Mouse (Mus musculus): ENCODE measurements around the gene Farp1. TPM values are rescaled to one million over a fixed set of nuclear protein-coding genes. Genes with fewer than 3 reads are reported as not detected.
A peak's percentile ranks its signal among the peaks of the same experiment; 100 is the strongest.

Farp1 gene
- polyA plus RNA-seq, 1 experiment, result 28.8 TPM

DNA sequence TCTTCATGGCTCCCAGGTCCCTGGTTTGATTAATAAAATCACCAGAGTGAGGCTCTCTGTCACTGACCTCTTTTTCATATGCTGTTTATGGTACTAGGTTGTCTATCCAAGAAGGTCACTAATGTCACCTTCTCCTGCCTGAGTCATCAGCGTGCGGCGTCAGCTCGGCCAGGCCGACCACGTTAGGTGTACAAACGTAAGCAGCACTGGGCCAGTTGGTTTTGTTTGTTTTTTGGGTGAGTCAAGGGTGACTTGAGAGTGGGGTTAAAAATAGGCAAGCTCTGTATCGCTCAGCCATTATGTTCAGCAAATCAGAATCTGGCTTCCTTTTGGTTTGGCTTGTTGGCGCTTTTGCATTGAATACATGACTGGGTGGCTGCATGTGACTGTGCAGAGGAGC is 155.4 kb downstream of the Farp1 start:
- DNase-seq, result no peak

DNA sequence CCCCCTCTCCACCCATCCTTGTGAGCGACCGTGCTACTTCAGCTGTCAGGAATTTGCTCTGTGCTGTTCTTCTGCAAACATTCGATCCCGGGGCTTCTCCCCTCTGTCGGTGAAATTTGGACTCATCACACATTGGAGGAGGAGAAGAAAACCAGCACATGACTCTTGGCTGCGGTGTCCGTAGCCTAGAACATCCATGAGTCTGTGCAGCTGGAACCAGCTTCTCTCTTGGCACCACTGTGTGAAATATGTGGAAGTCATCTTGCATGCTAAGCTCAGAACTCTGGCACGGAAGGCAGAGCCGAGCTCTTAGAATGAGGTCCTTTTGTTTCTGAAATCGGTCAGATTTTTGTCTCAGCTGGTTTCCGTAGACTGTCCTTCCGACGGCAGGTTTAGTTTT is 156.7 kb downstream of the Farp1 start:
- no peaks in the 10 kb centered on the region for H3K27me3 ChIP-seq (replicated peaks; ENCODE audit: control insufficient read depth, insufficient read depth, low read length)

More for the DNA sequence above, 155.4 kb downstream of the Farp1 start:
- TF ChIP-seq CTCF (conservative IDR thresholded peaks at IDR 0.05; ENCODE audit: insufficient read depth, insufficient read length, low read depth, low read length) (no peak), POLR2A (IDR thresholded peaks at IDR 0.05; ENCODE audit: low read depth, low read length) (no peak)
- WGBS, result 78% methylated on average over 9 of the region's 9 CpGs
- H3K27me3 ChIP-seq (replicated peaks; ENCODE audit: control insufficient read depth, insufficient read depth, low read length), result no peaks in the 10 kb centered on the region
- no peak overlapping the region for H3K27ac ChIP-seq (ENCODE audit: insufficient read depth, low read depth, low read length)
- no peak overlapping the region for H3K4me3 ChIP-seq (ENCODE audit: insufficient read depth, low read depth, low read length)
- no peaks in the 10 kb centered on the region for H3K4me1 ChIP-seq (ENCODE audit: control insufficient read depth, insufficient read depth, low read length)
- H3K36me3 ChIP-seq (ENCODE audit: control insufficient read depth, insufficient read depth, low read length), result no peaks in the 10 kb centered on the region

DNA sequence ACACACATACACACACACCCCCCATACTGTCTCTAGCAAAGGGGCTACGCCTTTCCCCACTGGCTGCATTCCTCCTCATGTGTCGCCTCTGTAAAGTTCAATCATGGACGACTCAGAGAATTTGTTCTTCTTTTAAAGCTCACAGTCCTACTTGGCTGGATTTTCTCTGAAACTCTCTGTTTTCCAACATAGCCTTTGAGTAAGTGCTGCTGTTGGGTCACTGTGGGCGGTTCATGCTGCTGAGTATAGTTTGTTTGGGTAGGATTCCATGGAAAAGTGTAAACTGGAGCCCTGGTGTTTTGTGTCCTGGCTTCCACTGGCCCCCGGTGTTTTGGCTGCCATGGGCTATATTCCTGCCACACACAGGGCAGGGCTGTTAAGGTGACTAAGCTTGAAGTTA is 157.4 kb downstream of the Farp1 start:
- Histone ChIP-seq H3K27ac (ENCODE audit: insufficient read depth, low read depth, low read length) (no peak overlapping the region), H3K27me3 (replicated peaks; ENCODE audit: control insufficient read depth, insufficient read depth, low read length) (no peaks in the 10 kb centered on the region), H3K36me3 (ENCODE audit: control insufficient read depth, insufficient read depth, low read length) (no peaks in the 10 kb centered on the region), H3K4me1 (ENCODE audit: control insufficient read depth, insufficient read depth, low read length) (no peaks in the 10 kb centered on the region), H3K4me3 (ENCODE audit: insufficient read depth, low read depth, low read length) (no peak overlapping the region)
- TF ChIP-seq POLR2A (IDR thresholded peaks at IDR 0.05; ENCODE audit: low read depth, low read length) (no peak), CTCF (conservative IDR thresholded peaks at IDR 0.05; ENCODE audit: insufficient read depth, insufficient read length, low read depth, low read length) (no peak)
- WGBS, result 67% methylated on average over 5 of the region's 5 CpGs
- DNase-seq, result no peak

More for the DNA sequence above, 156.7 kb downstream of the Farp1 start:
- Histone ChIP-seq H3K27ac (ENCODE audit: insufficient read depth, low read depth, low read length) (no peak overlapping the region), H3K4me1 (ENCODE audit: control insufficient read depth, insufficient read depth, low read length) (no peaks in the 10 kb centered on the region), H3K36me3 (ENCODE audit: control insufficient read depth, insufficient read depth, low read length) (no peaks in the 10 kb centered on the region), H3K4me3 (ENCODE audit: insufficient read depth, low read depth, low read length) (no peak overlapping the region)
- no peak for TF ChIP-seq CTCF (conservative IDR thresholded peaks at IDR 0.05; ENCODE audit: insufficient read depth, insufficient read length, low read depth, low read length)
- TF ChIP-seq POLR2A (IDR thresholded peaks at IDR 0.05; ENCODE audit: low read depth, low read length), result no peak
- DNase-seq, result peak; percentile 46
- 56% methylated on average over 13 of the region's 13 CpGs for WGBS

DNA sequence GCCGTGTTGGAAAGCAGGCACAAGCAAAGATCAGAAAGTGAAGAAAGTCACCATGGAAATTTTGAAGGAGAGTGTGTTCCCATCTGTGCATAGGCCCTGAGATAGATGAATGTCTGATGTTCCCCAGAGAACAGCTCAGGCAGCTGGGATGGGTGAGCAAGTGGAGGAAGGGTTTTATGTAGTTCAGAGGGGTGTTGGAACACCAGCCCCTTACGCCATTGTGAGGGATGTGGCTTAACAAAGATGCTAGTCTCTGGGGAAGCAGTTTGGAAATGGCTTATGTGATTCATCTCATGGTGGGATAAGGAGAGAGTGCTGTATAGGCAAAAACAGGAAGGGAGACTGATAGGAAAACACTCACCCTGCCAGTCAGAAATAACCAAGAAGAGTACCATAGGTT is 159.0 kb downstream of the Farp1 start:
- H3K27ac ChIP-seq (ENCODE audit: insufficient read depth, low read depth, low read length), result no peak overlapping the region
- H3K4me1 ChIP-seq (ENCODE audit: control insufficient read depth, insufficient read depth, low read length), result 0 out of 2 replicates have a peak, but pooled peaks cover 1% of the 10 kb centered on the region
- no peak overlapping the region for H3K4me3 ChIP-seq (ENCODE audit: insufficient read depth, low read depth, low read length)
- WGBS, result 91% methylated on average over 2 of the region's 2 CpGs
- no peaks in the 10 kb centered on the region for H3K36me3 ChIP-seq (ENCODE audit: control insufficient read depth, insufficient read depth, low read length)
- H3K27me3 ChIP-seq (replicated peaks; ENCODE audit: control insufficient read depth, insufficient read depth, low read length), result no peaks in the 10 kb centered on the region
- no peak for TF ChIP-seq CTCF (conservative IDR thresholded peaks at IDR 0.05; ENCODE audit: insufficient read depth, insufficient read length, low read depth, low read length)
- no peak for TF ChIP-seq POLR2A (IDR thresholded peaks at IDR 0.05; ENCODE audit: low read depth, low read length)
- no peak for DNase-seq

DNA sequence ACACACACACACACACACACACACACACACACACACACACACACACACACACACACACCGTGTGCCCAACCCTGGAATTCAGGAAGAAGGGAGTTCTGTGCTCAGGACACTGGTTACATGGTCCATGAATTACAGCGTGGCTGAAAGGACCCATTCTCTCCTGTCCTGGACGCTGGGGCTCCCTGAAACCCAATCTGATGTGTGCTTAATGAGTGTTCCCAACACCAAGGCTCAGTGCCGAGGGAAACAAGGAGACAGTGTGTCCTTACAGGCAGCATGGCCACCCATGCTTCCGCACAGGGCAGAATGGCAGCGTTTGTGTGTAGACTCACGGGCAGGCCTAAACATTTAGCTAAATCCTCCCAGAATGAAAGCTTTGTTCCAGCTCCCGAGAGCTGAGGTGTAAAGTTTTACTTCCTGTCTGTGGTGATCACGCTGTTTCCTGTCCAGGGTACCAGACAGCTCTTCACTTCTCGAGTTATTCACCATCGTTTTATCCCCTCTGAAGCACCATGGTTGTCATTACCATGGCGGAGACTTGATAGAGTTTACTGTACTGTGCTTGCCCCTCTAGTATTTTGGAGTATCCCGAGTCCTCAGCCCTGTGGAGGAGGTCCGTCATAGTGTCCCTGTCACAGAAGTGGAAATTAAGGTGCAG is 164.0 kb downstream of the Farp1 start:
- H3K4me3 ChIP-seq (ENCODE audit: insufficient read depth, low read depth, low read length), result no peak overlapping the region

DNA sequence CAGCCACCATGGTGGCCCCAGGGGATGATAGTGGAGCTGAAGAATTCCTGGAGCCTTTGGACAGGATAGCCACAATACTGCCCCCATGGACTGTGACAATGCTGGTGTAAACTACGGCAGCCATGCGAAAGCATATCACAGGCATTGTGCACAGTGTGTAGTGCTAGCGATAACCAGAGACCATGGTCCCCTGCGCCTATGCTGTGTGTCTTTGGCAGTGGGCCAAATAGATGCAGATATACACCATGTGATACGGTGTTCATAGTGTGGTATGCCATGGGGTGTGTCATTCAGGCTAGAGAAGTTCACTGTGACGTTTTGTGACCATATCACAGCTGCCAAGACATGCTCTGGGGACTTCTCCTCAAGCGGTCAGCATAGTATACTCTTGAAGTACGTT is 164.8 kb downstream of the Farp1 start:
- no peak overlapping the region for H3K27ac ChIP-seq (ENCODE audit: insufficient read depth, low read depth, low read length)

More for the DNA sequence above, 164.0 kb downstream of the Farp1 start:
- no peaks in the 10 kb centered on the region for H3K36me3 ChIP-seq (ENCODE audit: control insufficient read depth, insufficient read depth, low read length)
- TF ChIP-seq CTCF (conservative IDR thresholded peaks at IDR 0.05; ENCODE audit: insufficient read depth, insufficient read length, low read depth, low read length) (no peak), POLR2A (IDR thresholded peaks at IDR 0.05; ENCODE audit: low read depth, low read length) (no peak)
- no peak overlapping the region for H3K27ac ChIP-seq (ENCODE audit: insufficient read depth, low read depth, low read length)
- WGBS, result 66% methylated on average over 14 of the region's 14 CpGs
- H3K27me3 ChIP-seq (replicated peaks; ENCODE audit: control insufficient read depth, insufficient read depth, low read length), result no peaks in the 10 kb centered on the region
- no peak for DNase-seq
- H3K4me1 ChIP-seq (ENCODE audit: control insufficient read depth, insufficient read depth, low read length), result 0 out of 2 replicates have a peak, but pooled peaks cover 2% of the 10 kb centered on the region

DNA sequence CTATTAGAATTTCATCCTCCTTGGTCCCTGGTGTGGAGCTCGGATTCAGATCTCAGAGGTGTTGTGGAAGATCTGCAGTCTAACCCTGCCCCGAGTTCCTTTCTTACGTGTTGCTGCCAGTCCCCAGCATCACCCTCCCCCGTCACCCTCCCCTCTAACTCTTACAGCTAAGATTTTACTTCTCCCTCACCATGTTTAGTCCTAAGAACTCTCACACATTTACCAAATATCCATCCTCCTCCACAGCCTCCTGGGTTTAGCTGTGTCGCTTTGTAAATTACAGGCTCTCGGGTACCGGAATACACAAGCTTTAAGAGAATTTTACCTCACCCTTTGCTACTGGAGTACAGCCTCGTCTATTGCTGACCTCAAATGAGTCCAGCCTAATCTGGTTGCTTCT is 165.4 kb downstream of the Farp1 start:
- H3K27me3 ChIP-seq (replicated peaks; ENCODE audit: control insufficient read depth, insufficient read depth, low read length), result no peaks in the 10 kb centered on the region
- no peaks in the 10 kb centered on the region for H3K36me3 ChIP-seq (ENCODE audit: control insufficient read depth, insufficient read depth, low read length)
- peaks cover 10% of the 10 kb centered on the region; the same call in 1 of the 2 replicates for H3K4me1 ChIP-seq (ENCODE audit: control insufficient read depth, insufficient read depth, low read length)
- DNase-seq, result no peak
- H3K27ac ChIP-seq (ENCODE audit: insufficient read depth, low read depth, low read length), result no peak overlapping the region
- TF ChIP-seq CTCF (conservative IDR thresholded peaks at IDR 0.05; ENCODE audit: insufficient read depth, insufficient read length, low read depth, low read length) (no peak), POLR2A (IDR thresholded peaks at IDR 0.05; ENCODE audit: low read depth, low read length) (no peak)
- 87% methylated on average over 8 of the region's 8 CpGs for WGBS
- no peak overlapping the region for H3K4me3 ChIP-seq (ENCODE audit: insufficient read depth, low read depth, low read length)

More for the DNA sequence above, 164.8 kb downstream of the Farp1 start:
- DNase-seq, result no peak
- TF ChIP-seq POLR2A (IDR thresholded peaks at IDR 0.05; ENCODE audit: low read depth, low read length) (no peak), CTCF (conservative IDR thresholded peaks at IDR 0.05; ENCODE audit: insufficient read depth, insufficient read length, low read depth, low read length) (no peak)
- 72% methylated on average over 8 of the region's 8 CpGs for WGBS
- Histone ChIP-seq H3K4me1 (ENCODE audit: control insufficient read depth, insufficient read depth, low read length) (peaks cover 4% of the 10 kb centered on the region; the same call in 1 of the 2 replicates), H3K36me3 (ENCODE audit: control insufficient read depth, insufficient read depth, low read length) (no peaks in the 10 kb centered on the region), H3K4me3 (ENCODE audit: insufficient read depth, low read depth, low read length) (no peak overlapping the region), H3K27me3 (replicated peaks; ENCODE audit: control insufficient read depth, insufficient read depth, low read length) (no peaks in the 10 kb centered on the region)
